Mouse (Mus musculus) neural tube, embryonic 12.5 days (tissue): ENCODE measurements around the gene Zfp287. TPM values are rescaled to one million over a fixed set of nuclear protein-coding genes. Genes with fewer than 3 reads are reported as not detected.
"Not testable (repeated sequence)": the region's sequence is repeated elsewhere in the genome, so short reads cannot be mapped to it uniquely, and the experiment has no call there.

ENCODE experiments used
- ATAC-seq: fragments of 200-750 bp; cut with Nextera tagmentation; 2 replicates; pipeline ENCODE4 v1.8.0; 2017; ENCODE audit warnings: low read depth, mild to moderate bottlenecking, moderate TSS enrichment, moderate library complexity; ENCODE audit not compliant: low FRiP score
- H3K27ac ChIP-seq: fragments of 300-500 bp; sonication (generic); 2 replicates; pipeline ENCODE4 v1.5.1; 2016
- H3K27me3 ChIP-seq: fragments of 300-500 bp; sonication (generic); replicated peaks from 2 replicates; pipeline ENCODE4 v1.6.1; 2016; ENCODE audit warnings: mild to moderate bottlenecking
- H3K36me3 ChIP-seq: fragments of 300-500 bp; sonication (generic); 2 replicates; pipeline ENCODE4 v1.6.1; 2016; ENCODE audit warnings: mild to moderate bottlenecking
- H3K4me1 ChIP-seq: fragments of 300-500 bp; sonication (generic); 2 replicates; pipeline ENCODE4 v1.6.1; 2016
- H3K4me2 ChIP-seq: fragments of 300-500 bp; sonication (generic); replicated peaks from 2 replicates; pipeline ENCODE4 v1.6.1; 2016; ENCODE audit warnings: mild to moderate bottlenecking
- H3K4me3 ChIP-seq: fragments of 300-500 bp; sonication (generic); 2 replicates; pipeline ENCODE4 v1.5.1; 2016
- H3K9ac ChIP-seq: fragments of 300-500 bp; sonication (generic); 2 replicates; pipeline ENCODE4 v1.6.1; 2016; ENCODE audit warnings: mild to moderate bottlenecking
- H3K9me3 ChIP-seq: fragments of 300-500 bp; sonication (generic); 2 replicates; pipeline ENCODE4 v1.6.1; 2016; ENCODE audit warnings: mild to moderate bottlenecking
- WGBS: fragments of 180-500 bp; shearing (Covaris S2); methylation state at CpG from one replicate; pipeline ENCODE4 v1.1.7; 2016; 5-methylcytosine and 5-hydroxymethylcytosine counted together
- polyA plus RNA-seq: library from polyadenylated mRNA; unstranded; fragments of >200 nt; fragmentation: Nextera tagmentation; extraction: Ambion mirVana; gene quantifications from 2 replicates; pipeline ENCODE4 v1.2.1, GENCODE M21; 2016

The Zfp287 gene
- polyA plus RNA-seq, result 18.4 and 19.5 TPM in 2 replicates

- Histone ChIP-seq H3K27ac (peak within 1 kb of the TSS; percentile 83), H3K9me3 (no peaks in the 10 kb centered on the region), H3K4me2 (peak within 1 kb of the TSS; percentile 66), H3K9ac (peak within 1 kb of the TSS; percentile 73), H3K4me1 (peaks cover 17% of the 10 kb centered on the region), H3K27me3 (no peaks in the 10 kb centered on the region), H3K4me3 (peak within 1 kb of the TSS; percentile 63), H3K36me3 (peaks cover 21% of the 10 kb centered on the region)
- peak; percentile 99 for ATAC-seq
- WGBS, result under 1% methylated on average over 48 of the region's 48 CpGs
Measured at GRCm38 (mm10) chr11:62731311-62732021, at the start of gene Zfp287. TSS of gene Zfp287 (minus strand) at chr11:62731905.

GRCm38 (mm10) chr11:62776510-62776909 is 44.8 kb upstream of the Zfp287 start:
- 94% methylated on average over 7 of the region's 7 CpGs for WGBS
- Histone ChIP-seq H3K36me3 (peaks cover 52% of the 10 kb centered on the region), H3K27me3 (no peaks in the 10 kb centered on the region), H3K9me3 (peaks cover 61% of the 10 kb centered on the region), H3K27ac (no peak overlapping the region), H3K9ac (no peak overlapping the region), H3K4me1 (no peaks in the 10 kb centered on the region), H3K4me2 (no peak overlapping the region), H3K4me3 (no peak overlapping the region)
- no peak for ATAC-seq

GRCm38 (mm10) chr11:62760755-62761457 is 29.2 kb upstream of the Zfp287 start:
- ATAC-seq, result no peak
- H3K9ac ChIP-seq, result no peak overlapping the region
- H3K4me2 ChIP-seq, result no peak overlapping the region
- no peaks in the 10 kb centered on the region for H3K9me3 ChIP-seq
- 70% methylated on average over 9 of the region's 9 CpGs for WGBS
- H3K27me3 ChIP-seq, result no peaks in the 10 kb centered on the region; the same call in 1 of the 2 replicates
- H3K4me3 ChIP-seq, result no peak overlapping the region
- H3K36me3 ChIP-seq, result no peaks in the 10 kb centered on the region
- no peak overlapping the region for H3K27ac ChIP-seq
- H3K4me1 ChIP-seq, result peaks cover 6% of the 10 kb centered on the region; the same call in 1 of the 2 replicates

- Histone ChIP-seq H3K9ac (no peak overlapping the region), H3K27ac (no peak overlapping the region), H3K27me3 (no peaks in the 10 kb centered on the region; the same call in 1 of the 2 replicates), H3K36me3 (no peaks in the 10 kb centered on the region), H3K4me3 (no peak overlapping the region), H3K9me3 (no peaks in the 10 kb centered on the region), H3K4me2 (no peak overlapping the region), H3K4me1 (peaks cover 6% of the 10 kb centered on the region; the same call in 1 of the 2 replicates)
- ATAC-seq, result no peak
- 89% methylated on average over 11 of the region's 11 CpGs for WGBS
Measured at GRCm38 (mm10) chr11:62758491-62758890, 26.8 kb upstream of the Zfp287 start.

GRCm38 (mm10) chr11:62757906-62758305 is 26.2 kb upstream of the Zfp287 start:
- H3K4me1 ChIP-seq, result peaks cover 6% of the 10 kb centered on the region; the same call in 1 of the 2 replicates
- no peaks in the 10 kb centered on the region; the same call in 1 of the 2 replicates for H3K27me3 ChIP-seq
- ATAC-seq, result no peak
- no peaks in the 10 kb centered on the region for H3K9me3 ChIP-seq
- H3K4me2 ChIP-seq, result no peak overlapping the region
- H3K9ac ChIP-seq, result no peak overlapping the region
- WGBS, result 76% methylated on average over 6 of the region's 6 CpGs
- no peak overlapping the region for H3K27ac ChIP-seq
- no peaks in the 10 kb centered on the region for H3K36me3 ChIP-seq
- H3K4me3 ChIP-seq, result no peak overlapping the region

- WGBS, result 9% methylated on average over 7 of the region's 7 CpGs
- no peak overlapping the region for H3K9ac ChIP-seq
Measured at GRCm38 (mm10) chr11:62757143-62757507, 25.4 kb upstream of the Zfp287 start.

GRCm38 (mm10) chr11:62756456-62757142 is 24.9 kb upstream of the Zfp287 start:
- peak; percentile 97 for ATAC-seq
- Histone ChIP-seq H3K9ac (peak overlapping the region; percentile 5; the same call in 1 of the 2 replicates), H3K27ac (no peak overlapping the region), H3K36me3 (no peaks in the 10 kb centered on the region), H3K4me1 (peaks cover 6% of the 10 kb centered on the region; the same call in 1 of the 2 replicates), H3K4me3 (peak overlapping the region; percentile 12; the same call in 1 of the 2 replicates), H3K4me2 (peak overlapping the region; percentile 51), H3K27me3 (no peaks in the 10 kb centered on the region; the same call in 1 of the 2 replicates), H3K9me3 (no peaks in the 10 kb centered on the region)
- WGBS, result 9% methylated on average over 36 of the region's 36 CpGs

More at GRCm38 (mm10) chr11:62757143-62757507, 25.4 kb upstream of the Zfp287 start:
- peak overlapping the region; percentile 51 for H3K4me2 ChIP-seq
- H3K9me3 ChIP-seq, result no peaks in the 10 kb centered on the region
- no peaks in the 10 kb centered on the region; the same call in 1 of the 2 replicates for H3K27me3 ChIP-seq
- ATAC-seq, result peak; percentile 68
- 0 out of 2 replicates have a peak overlapping the region, but pooled peaks have one; percentile 12 for H3K4me3 ChIP-seq
- no peaks in the 10 kb centered on the region for H3K36me3 ChIP-seq
- no peak overlapping the region for H3K27ac ChIP-seq
- peaks cover 6% of the 10 kb centered on the region; the same call in 1 of the 2 replicates for H3K4me1 ChIP-seq

- H3K27ac ChIP-seq, result no peak within 1 kb of the TSS
- H3K9ac ChIP-seq, result no peak within 1 kb of the TSS
- ATAC-seq, result no peak
- no peaks in the 10 kb centered on the region; the same call in 1 of the 2 replicates for H3K27me3 ChIP-seq
- no peaks in the 10 kb centered on the region for H3K9me3 ChIP-seq
- 86% methylated on average over 8 of the region's 8 CpGs for WGBS
- H3K4me2 ChIP-seq, result no peak within 1 kb of the TSS
- H3K4me3 ChIP-seq, result no peak within 1 kb of the TSS
- no peaks in the 10 kb centered on the region for H3K36me3 ChIP-seq
- peaks cover 6% of the 10 kb centered on the region; the same call in 1 of the 2 replicates for H3K4me1 ChIP-seq
Measured at GRCm38 (mm10) chr11:62752780-62753179, 21.1 kb upstream of the Zfp287 start, which contains the start of gene Gm10428. TSS of gene Gm10428 (plus strand) at chr11:62753100.

GRCm38 (mm10) chr11:62752191-62752590 is 20.5 kb upstream of the Zfp287 start:
- Histone ChIP-seq H3K27ac (no peak overlapping the region), H3K4me1 (peaks cover 3% of the 10 kb centered on the region; the same call in 1 of the 2 replicates), H3K27me3 (no peaks in the 10 kb centered on the region; the same call in 1 of the 2 replicates), H3K4me2 (no peak overlapping the region), H3K9ac (no peak overlapping the region), H3K9me3 (no peaks in the 10 kb centered on the region), H3K4me3 (no peak overlapping the region), H3K36me3 (no peaks in the 10 kb centered on the region)
- ATAC-seq, result no peak
- 55% methylated on average over 11 of the region's 11 CpGs for WGBS

GRCm38 (mm10) chr11:62749445-62749844 is 17.7 kb upstream of the Zfp287 start:
- ATAC-seq, H3K36me3 ChIP-seq, H3K27ac ChIP-seq: not testable (repeated sequence)

GRCm38 (mm10) chr11:62748062-62748461 is 16.4 kb upstream of the Zfp287 start:
- no peaks in the 10 kb centered on the region; the same call in 1 of the 2 replicates for H3K27me3 ChIP-seq
- H3K9ac ChIP-seq, result no peak overlapping the region
- no peaks in the 10 kb centered on the region for H3K4me1 ChIP-seq
- no peak overlapping the region for H3K27ac ChIP-seq
- no peaks in the 10 kb centered on the region for H3K36me3 ChIP-seq
- 70% methylated on average over 4 of the region's 4 CpGs for WGBS
- no peak overlapping the region for H3K4me3 ChIP-seq
- H3K4me2 ChIP-seq, result no peak overlapping the region
- no peaks in the 10 kb centered on the region for H3K9me3 ChIP-seq
- no peak; the same call in 1 of the 2 replicates for ATAC-seq

More at GRCm38 (mm10) chr11:62749445-62749844, 17.7 kb upstream of the Zfp287 start:
- H3K4me3 ChIP-seq, H3K4me2 ChIP-seq, H3K9ac ChIP-seq, H3K27me3 ChIP-seq, H3K4me1 ChIP-seq, H3K9me3 ChIP-seq: not testable (repeated sequence)
- 92% methylated on average over 13 of the region's 13 CpGs for WGBS
